Mouse (Mus musculus): ENCODE results near the gene Szt2. TPM values are rescaled to one million over a fixed set of nuclear protein-coding genes. Genes with fewer than 3 reads are reported as not detected.

Szt2 gene
- 31.2 and 35.3 TPM in 2 replicates for polyA plus RNA-seq (2012; rRNA removed)

DNA sequence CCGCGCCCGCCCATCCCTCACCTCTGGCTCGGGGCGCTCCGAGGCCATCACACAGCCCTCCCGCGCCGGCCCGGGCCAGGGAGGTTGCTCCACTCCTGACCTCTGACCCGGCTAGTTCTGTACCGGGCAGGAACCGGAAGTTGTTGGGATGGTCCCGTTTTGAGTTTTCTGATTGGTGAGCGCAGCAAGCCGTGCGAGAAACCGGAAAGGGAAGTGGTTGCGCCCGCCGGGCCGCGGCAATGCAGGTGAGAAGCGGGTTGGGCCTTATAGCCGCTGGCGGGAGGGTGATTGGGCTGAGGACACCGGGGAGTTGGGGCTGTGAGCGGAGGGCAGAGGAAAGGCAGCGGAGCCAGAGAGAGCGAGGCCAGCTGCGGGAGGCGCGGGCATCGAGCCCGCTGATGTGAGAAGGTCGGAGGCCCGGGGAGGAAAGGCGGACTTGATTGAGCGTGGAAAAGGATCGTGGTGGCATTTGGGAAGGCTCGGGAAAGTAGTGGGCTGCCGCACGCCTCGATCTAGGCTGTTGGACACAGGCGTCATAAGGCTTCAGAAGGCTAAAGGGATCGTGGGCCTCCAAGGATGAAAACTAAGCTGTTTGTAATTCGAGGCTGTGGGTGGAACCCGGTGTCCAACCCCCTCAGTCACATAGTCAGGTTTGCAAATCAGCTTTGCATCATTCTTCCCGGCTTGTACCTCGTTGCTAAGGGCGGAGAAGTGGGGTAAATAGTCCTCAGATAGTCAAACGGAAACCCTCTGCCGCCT, at the start of gene Szt2, which contains the start of gene Med8:
Szt2 (minus strand) TSS at position 132 of the 759 bp plus-strand sequence.
Med8 (plus strand) TSS at position 196 of the 759 bp plus-strand sequence.

DNA sequence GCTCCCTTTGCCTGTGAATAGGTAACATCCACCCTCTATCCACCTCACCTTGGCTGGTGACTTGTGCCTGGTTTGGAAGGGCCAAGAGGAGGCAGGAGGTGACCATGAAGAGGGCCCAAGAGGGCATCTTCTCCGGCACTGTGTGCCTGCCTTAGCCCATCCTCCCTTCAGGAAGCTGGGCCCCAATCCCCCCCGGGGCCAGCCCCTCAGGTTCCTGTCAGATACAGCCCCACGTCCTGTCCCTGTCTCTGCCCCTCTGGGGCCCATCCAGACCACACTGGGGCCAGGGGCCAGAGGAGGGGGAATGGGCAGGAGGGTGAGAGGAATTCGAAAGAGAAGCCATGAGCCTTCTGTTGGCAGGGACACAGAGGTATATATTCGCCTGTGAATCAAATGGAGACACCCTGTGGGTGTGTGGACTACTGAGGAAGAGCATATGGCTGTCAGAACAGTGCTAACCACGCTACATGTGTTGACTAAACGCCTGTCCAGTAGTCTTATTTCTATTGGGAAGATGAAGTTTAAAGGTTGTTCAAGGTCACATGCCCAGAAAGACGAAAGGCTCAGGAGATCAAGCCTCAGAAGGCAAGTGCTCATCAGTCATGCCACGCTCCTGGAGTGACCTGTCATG, 48.4 kb upstream of the Szt2 start, which contains the start of gene Mpl:
Mpl (minus strand) TSS at position 169 of the 631 bp plus-strand sequence.

DNA sequence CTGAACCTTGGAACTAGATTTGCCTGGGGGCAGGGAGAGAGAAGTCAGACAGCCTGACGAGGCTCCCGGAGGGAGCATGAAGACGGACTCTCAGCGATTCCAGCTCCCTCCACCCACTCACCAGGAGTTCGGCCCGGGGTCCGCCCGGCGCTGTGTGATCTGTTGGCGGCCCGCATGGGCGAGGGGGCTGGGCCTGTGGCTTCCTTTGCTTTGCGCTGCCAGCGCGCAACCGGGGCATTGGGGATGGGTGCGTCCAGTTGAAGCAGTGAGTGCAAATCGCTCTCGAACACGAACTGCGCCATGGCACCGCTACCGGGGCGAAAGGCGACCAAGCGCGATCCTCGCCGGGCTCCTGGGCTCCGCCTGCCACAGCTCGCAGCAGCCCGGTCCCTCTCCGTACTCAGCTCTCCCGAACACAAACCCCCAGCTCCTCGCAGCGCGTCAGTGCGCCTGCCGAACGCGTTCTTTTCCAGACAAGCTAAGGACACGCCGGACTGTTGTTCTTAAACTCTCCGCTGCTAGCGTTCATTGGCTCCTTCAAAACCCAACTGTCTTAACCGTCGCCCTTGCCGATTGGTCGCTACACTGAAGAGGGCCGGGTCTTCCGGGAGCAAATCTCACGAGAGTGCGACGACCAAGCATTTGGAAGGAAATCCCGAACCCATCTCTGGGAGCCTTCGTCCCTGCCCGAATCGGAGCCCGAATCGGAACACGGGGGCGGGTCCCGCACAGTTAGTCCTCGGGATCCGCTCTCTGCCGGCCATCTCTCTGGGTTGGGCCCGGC, 27.9 kb upstream of the Szt2 start, which contains the start of gene Cdc20:
Cdc20 (minus strand) TSS at position 533 of the 784 bp plus-strand sequence.

GRCm38 (mm10) chr4:118427768-118428451, 18.8 kb upstream of the Szt2 start, which contains the start of gene Elovl1:
Elovl1 (plus strand) TSS chr4:118428093.

Other genes with a start within 250 kb of the Szt2 start
- 24.1 and 26.8 TPM in 2 replicates for gene Kdm4a, start 229.2 kb downstream of the Szt2 start, polyA plus RNA-seq (2012; rRNA removed)
- gene Ptprf, start 117.9 kb downstream of the Szt2 start, polyA plus RNA-seq (2012; rRNA removed), result 207 and 212 TPM in 2 replicates
- 20.8 and 22.0 TPM in 2 replicates for gene Med8, start 64 bp upstream of the Szt2 start, polyA plus RNA-seq (2012; rRNA removed)
- gene Elovl1, start 18.8 kb upstream of the Szt2 start, polyA plus RNA-seq (2012; rRNA removed), result 176 and 229 TPM in 2 replicates
- gene Cdc20, start 28.1 kb upstream of the Szt2 start, polyA plus RNA-seq (2012; rRNA removed), result 35.4 and 43.2 TPM in 2 replicates
- gene Mpl, start 48.2 kb upstream of the Szt2 start, polyA plus RNA-seq (2012; rRNA removed), result 0.05 and 0.08 TPM in 2 replicates
- 20.3 and 24.4 TPM in 2 replicates for gene Tie1, start 80.8 kb upstream of the Szt2 start, polyA plus RNA-seq (2012; rRNA removed)
- gene 2610528J11Rik, start 117.7 kb upstream of the Szt2 start, polyA plus RNA-seq (2012; rRNA removed), result 104 and 125 TPM in 2 replicates
- 35.4 and 47.7 TPM in 2 replicates for gene Tmem125, start 134.8 kb upstream of the Szt2 start, polyA plus RNA-seq (2012; rRNA removed)
- not detected in 2 replicates for gene Cfap57, start 211.5 kb upstream of the Szt2 start, polyA plus RNA-seq (2012; rRNA removed)
- 22.2 and 22.7 TPM in 2 replicates for gene Ebna1bp2, start 211.5 kb upstream of the Szt2 start, polyA plus RNA-seq (2012; rRNA removed)
- gene Olfr62, start 249.7 kb upstream of the Szt2 start, polyA plus RNA-seq (2012; rRNA removed), result not detected in 2 replicates

Data from colon, adult 2 months (tissue).